Mouse (Mus musculus): ENCODE measurements around the gene Gm20431. TPM values are rescaled to one million over a fixed set of nuclear protein-coding genes. Genes with fewer than 3 reads are reported as not detected.
A peak's percentile ranks its signal among the peaks of the same experiment; 100 is the strongest.

The Gm20431 gene
- total RNA-seq, 2 experiments from 2014 or later: 29.1 to 38.0 TPM

DNA sequence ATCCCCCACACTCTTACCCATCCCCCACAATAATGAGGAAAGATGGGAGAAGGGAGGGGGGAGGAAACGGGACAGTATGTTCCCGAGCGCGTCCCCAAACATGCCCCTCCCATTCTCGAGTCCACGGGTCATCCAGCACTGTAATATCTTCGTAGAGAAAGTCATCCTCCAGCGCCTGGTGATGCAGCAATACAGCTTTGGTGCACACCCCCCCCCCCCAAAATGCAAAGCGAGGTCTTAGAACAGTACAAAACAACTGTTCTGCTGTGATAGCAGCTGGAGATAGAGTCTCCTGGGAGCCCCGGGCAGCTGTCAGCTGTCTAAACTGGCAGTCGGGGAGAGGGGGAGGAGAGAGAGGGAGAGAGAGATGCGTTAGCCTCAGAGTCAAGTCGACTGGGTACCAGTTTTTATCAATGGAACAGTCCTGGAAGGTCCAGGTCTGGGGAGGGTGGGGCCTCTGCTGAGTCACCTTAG lies 11.0 kb upstream of the Gm20431 start:
- intact Hi-C loops (cut with DNase I): no loop called here
- Histone ChIP-seq H3K4me3 (no peak overlapping the region), H3K27ac (no peak overlapping the region)
- no peak for TF ChIP-seq CTCF (IDR thresholded peaks at IDR 0.05)
- no peak for DNase-seq (ENCODE audit: extremely low spot score in 1 of 2, low spot score in 2 of 2)

DNA sequence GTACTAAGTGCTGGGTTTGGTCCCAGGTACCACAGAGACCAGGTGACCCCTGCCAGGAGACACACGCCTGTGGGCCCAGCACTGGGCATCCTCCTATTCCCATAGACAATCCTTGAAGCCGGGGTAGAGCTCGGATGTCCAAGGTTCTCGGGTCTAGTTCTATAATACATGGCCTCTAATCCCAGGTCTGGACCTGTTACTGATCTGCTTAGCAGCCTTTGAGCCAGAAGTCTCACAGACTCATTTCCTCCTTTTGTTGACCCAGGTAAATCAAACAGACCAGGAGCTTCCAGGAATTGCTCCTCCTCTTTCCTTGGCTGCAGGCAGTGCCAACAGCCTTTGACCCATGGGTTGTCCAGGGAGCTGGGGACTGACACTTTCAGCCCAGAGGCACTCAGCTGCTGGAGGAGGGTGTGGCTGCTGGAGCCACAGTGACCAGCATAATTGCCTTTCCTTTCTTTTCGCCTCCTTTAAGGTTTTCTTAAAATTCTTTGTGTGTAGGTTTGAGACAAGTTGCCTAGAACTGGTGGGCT lies 9.9 kb upstream of the Gm20431 start:
- H3K27ac ChIP-seq: no peak overlapping the region
- intact Hi-C loops (cut with DNase I): no loop called here
- no peak overlapping the region for H3K4me3 ChIP-seq
- no peak for TF ChIP-seq CTCF (IDR thresholded peaks at IDR 0.05)
- no peak for DNase-seq (ENCODE audit: extremely low spot score in 1 of 2, low spot score in 2 of 2)

DNA sequence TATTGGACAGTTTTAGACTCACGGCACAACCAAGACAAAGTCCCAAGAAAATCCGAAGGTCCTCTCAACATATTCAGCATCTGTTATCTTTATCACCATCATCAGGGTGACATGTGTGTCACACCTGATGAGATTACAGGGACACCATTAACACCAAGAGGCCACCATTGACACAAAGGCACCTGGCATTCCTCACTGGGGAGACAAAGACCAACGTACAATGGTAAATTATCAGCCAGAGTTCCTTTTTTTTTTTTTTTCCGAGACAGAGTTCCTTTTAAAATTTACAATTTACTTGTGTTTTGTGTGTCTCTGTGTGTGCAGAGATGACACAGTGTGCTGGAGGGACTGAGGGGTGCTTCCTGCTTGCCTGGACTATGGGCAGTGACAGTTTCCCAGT lies 8.1 kb upstream of the Gm20431 start:
- intact Hi-C loops (cut with DNase I): no loop called here
- Histone ChIP-seq H3K4me3 (no peak overlapping the region), H3K27ac (no peak overlapping the region)
- DNase-seq (ENCODE audit: extremely low spot score in 1 of 2, low spot score in 2 of 2): no peak
- no peak for TF ChIP-seq CTCF (IDR thresholded peaks at IDR 0.05)

DNA sequence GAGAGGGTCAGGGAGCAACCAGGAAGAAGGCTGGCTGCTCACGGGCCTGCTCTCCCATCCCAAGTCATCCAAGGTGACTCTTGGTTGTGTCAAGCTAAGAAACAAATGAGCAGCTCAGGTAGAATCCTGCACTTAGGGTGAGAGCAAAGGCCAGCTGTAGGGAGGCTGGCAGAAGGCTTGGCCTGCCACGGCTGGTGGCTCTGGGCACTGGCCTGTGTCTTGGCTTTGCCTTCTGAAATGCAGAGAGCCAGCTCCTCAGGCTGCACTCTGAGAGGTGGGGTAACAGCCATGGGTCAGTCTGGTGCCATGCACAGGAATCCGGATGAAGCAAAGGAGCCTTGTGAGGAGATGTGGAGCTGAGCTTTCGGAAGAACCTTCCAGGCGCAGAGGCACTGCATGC lies 7.1 kb upstream of the Gm20431 start:
- no peak overlapping the region for H3K4me3 ChIP-seq
- intact Hi-C loops (cut with DNase I): no loop called here
- no peak for DNase-seq (ENCODE audit: extremely low spot score in 1 of 2, low spot score in 2 of 2)
- H3K27ac ChIP-seq: no peak overlapping the region
- no peak for TF ChIP-seq CTCF (IDR thresholded peaks at IDR 0.05)

DNA sequence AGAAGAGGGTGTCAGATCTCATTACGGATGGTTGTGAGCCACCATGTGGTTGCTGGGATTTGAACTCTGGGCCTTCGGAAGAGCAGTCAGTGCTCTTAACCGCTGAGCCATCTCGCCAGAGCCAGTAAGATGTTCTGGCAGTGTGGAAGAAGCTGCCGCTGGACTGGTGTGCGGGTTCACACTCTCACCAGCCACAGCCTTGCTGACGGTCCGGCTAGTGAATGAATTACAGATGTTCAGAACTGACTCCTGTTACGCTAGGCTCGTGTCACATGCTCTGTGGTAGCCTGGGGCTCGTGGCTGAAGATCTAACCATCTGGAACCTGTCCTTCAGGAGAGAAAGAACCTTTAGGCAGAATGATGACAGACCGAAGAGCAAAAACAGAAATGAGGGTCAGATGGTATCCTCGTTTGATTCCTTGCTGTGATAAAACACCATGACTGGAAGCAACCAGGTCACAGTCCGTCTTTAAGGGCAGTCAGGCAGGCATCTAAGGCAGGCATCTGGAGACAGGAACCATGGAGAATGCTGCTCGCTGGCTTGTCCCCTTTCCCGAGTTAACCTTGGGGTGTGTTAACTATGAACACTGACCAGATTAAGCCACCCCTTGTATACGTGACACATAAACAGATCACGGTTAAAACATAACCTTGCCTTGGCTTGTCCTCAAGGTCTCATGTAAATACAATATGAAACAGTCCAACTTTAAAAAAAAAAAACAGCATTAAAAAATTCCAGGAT lies 4.8 kb upstream of the Gm20431 start:
- H3K27ac ChIP-seq: no peak overlapping the region
- intact Hi-C loops (cut with DNase I): no loop called here
- DNase-seq (ENCODE audit: extremely low spot score in 1 of 2, low spot score in 2 of 2): no peak
- TF ChIP-seq CTCF (IDR thresholded peaks at IDR 0.05): no peak
- no peak overlapping the region for H3K4me3 ChIP-seq

DNA sequence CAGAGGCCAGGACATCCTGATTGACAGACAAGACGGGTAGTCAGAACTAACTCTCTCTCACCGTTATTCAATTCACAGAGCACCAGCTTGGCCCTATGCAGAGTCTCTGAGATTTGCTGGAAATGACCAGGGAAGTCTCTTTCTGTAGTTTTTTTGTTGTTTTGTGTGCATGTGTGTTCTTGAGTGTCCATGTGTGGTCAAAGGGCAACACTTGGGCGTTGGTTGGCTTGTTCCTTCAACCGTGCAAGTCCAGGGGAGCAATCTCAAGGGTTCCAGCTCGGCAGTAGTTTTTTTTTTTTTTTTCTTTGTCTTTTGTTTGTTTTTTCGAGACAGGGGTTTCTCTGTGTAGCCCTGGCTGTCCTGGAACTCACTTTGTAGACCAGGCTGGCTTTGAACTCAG lies 1.4 kb upstream of the Gm20431 start:
- TF ChIP-seq CTCF (IDR thresholded peaks at IDR 0.05): no peak
- no peak for DNase-seq (ENCODE audit: extremely low spot score in 1 of 2, low spot score in 2 of 2)
- H3K4me3 ChIP-seq: no peak overlapping the region
- H3K27ac ChIP-seq: no peak overlapping the region
- intact Hi-C loops (cut with DNase I): no loop called here

DNA sequence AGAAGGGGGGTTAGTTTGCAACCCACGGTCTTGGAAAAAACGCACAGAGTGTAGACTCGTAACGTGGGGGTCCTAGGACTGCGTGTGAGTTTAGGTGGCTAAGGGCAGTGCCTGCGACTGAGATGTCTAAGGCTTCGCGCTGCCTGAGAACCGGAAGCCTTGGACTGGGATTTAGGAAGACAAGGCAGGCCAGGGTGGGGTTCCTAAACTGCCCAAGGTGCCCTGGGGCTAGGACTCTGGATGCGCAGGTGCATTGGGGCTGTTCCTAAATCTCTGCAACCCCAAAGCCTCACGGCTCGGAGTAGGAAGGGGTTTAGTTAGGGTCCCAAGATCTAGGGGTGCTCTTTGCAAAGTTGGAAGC lies 705 bp downstream of the Gm20431 start:
- Histone ChIP-seq H3K4me3 (peak overlapping the region; percentile 87), H3K27ac (peak overlapping the region; percentile 89)
- TF ChIP-seq CTCF (IDR thresholded peaks at IDR 0.05): no peak
- no peak for DNase-seq (ENCODE audit: extremely low spot score in 1 of 2, low spot score in 2 of 2)
- intact Hi-C loops (cut with DNase I): loop anchor here (2.0 kb wide), 1 partner anchor 26 kb away; no protein-coding TSS in a partner anchor

DNA sequence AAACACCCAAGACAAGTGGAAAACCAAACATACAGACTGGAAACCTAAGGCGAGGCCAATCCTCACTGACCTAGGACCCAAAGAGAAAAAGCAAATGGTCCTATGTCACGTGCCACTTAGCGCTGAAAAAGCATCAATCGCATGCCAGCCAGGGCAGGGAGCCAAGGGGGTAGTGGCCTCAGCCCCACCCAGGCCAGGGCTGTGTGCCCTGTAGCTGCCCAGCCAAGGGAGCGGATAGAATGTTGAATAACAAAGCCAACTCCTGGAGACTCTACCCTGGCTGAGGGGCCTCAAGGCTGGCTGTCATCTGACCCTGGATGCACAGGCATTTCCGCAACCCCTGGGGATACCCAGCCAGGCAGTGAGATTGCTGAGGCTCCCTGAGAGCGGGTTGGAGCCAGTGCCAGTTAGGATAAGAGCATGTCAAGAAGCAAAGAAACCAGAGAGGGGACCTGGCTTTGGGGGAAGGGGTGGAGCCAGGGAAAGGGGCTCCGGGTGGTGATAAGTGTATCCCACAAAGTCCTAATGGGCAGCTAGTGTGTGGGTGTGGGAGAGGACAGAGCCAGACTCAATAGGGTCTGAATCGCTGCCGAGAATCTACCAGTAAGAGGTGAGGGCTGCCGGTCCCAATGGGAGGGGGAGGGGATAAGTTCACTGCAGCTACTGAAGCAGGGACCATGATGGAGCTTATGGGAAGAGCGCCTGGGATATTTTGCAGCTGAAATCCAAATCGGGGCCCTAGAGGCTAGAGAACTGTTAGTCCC lies 1.3 kb downstream of the Gm20431 start:
- DNase-seq (ENCODE audit: extremely low spot score in 1 of 2, low spot score in 2 of 2): peak in 1 of 2 experiments; percentile 66
- intact Hi-C loops (cut with DNase I): loop anchor here (2.0 kb wide), 1 partner anchor 25 kb away; no protein-coding TSS in a partner anchor
- peak overlapping the region; percentile 87 for H3K4me3 ChIP-seq
- peak overlapping the region; percentile 89 for H3K27ac ChIP-seq
- TF ChIP-seq CTCF (IDR thresholded peaks at IDR 0.05): no peak

DNA sequence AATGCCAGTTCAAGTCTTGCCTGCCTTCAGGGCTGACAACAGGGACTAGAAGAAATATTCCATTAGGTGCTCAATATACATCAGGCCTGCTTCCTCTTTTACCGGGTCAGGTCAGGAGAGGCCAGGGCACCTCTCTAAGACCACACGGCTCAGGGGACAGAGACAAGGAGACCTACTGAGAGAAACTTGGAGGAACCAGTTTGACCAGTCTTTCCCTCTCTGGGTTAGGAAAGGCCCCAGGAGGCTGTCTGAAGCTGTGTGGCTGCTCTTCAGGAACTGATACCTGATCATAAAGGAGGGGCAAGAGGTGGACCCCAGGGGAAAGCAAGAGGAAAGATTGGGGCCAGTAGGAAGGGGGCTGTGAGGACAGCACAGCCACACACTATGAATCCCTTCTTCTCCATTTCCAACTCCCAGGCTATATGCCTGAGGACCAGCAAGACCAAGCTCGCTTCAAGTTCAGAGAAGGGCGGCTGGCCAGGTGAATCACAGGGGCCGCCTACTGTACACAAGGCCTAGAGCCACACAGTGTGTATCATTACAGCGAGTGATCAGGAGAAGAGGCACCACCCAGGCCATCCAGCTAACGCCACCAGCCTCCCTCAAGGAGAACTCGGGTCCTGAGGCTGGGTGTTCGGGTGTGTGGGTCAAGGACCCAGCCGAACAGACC lies 2.0 kb downstream of the Gm20431 start:
- DNase-seq (ENCODE audit: extremely low spot score in 1 of 2, low spot score in 2 of 2): no peak
- TF ChIP-seq CTCF (IDR thresholded peaks at IDR 0.05): no peak
- peak overlapping the region; percentile 87 for H3K4me3 ChIP-seq
- peak overlapping the region; percentile 20; the same call in 1 of the 2 replicates for H3K27ac ChIP-seq
- intact Hi-C loops (cut with DNase I): no loop called here

DNA sequence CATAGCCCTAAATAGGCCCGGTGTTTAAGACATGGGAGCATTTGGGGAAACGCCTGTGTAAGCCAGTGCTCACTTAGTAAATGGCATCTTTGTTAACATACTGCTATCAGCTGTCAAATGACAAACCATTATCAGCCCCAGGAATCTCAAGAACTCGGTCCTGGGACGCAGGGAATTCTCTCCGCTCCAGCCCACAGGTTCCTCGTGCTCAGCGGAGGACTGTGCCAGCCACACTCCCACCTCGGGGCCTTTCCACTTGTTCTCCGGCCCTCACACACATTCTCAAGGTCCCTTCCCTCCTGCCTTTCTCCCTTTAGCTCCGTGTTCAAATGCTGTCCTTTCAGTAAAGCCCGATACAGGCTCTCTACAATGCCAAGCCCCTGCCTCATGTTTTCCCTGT lies 2.6 kb downstream of the Gm20431 start:
- Histone ChIP-seq H3K4me3 (no peak overlapping the region), H3K27ac (no peak overlapping the region)
- TF ChIP-seq CTCF (IDR thresholded peaks at IDR 0.05): no peak
- intact Hi-C loops (cut with DNase I): no loop called here
- DNase-seq (ENCODE audit: extremely low spot score in 1 of 2, low spot score in 2 of 2): no peak

DNA sequence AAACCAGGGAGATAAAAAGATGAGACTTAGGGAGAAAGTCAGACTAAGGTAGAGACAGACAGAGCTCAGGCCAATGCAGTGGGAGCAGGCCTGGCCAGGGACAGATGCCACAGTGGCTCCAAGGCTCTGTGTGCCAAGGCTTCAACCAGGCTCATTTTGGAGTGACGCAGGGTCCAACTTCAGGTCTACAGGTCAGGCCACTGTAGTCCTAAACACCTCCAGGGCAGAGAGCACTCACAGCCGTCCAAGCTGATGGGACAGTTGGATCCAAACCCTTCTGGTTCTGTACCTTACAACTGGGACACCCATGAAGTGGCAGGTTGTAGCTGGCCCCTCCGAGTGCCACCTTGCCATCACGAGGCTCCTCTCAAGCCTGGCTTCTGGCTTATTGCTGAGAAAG lies 3.3 kb downstream of the Gm20431 start:
- TF ChIP-seq CTCF (IDR thresholded peaks at IDR 0.05): no peak
- Histone ChIP-seq H3K27ac (no peak overlapping the region), H3K4me3 (no peak overlapping the region)
- intact Hi-C loops (cut with DNase I): no loop called here
- DNase-seq (ENCODE audit: extremely low spot score in 1 of 2, low spot score in 2 of 2): no peak

Data from left cerebral cortex, adult 2 months (tissue).